Mouse (Mus musculus) liver, embryonic 14.5 days (tissue): ENCODE results near the gene Klhdc8a. TPM values are rescaled to one million over a fixed set of nuclear protein-coding genes. Genes with fewer than 3 reads are reported as not detected.

Source experiments
- ATAC-seq: fragments of 200-750 bp; cut with Nextera tagmentation; 2 replicates; pipeline ENCODE4 v1.8.0; 2017; ENCODE audit warnings: moderate number of reproducible peaks, mild to moderate bottlenecking, moderate library complexity; ENCODE audit not compliant: insufficient read depth
- DNase-seq, 3 experiments: peaks; one replicate each; pipeline ENCODE4 v3.0.0-alpha.2; 2012 to 2013; ENCODE audit warnings: low read depth in 3 of 3, low spot score in 3 of 3
- H3K27ac ChIP-seq: fragments of 300-500 bp; sonication (generic); 2 replicates; pipeline ENCODE4 v1.5.1; 2014; ENCODE audit warnings: moderate library complexity, mild to moderate bottlenecking, control low read depth, inconsistent platforms
- H3K27me3 ChIP-seq: fragments of 300-500 bp; sonication (generic); 2 replicates; pipeline ENCODE4 v1.6.1; 2014; ENCODE audit warnings: mild to moderate bottlenecking, low read length, moderate library complexity; ENCODE audit not compliant: control insufficient read depth, insufficient read depth
- H3K36me3 ChIP-seq: fragments of 300-500 bp; sonication (generic); replicated peaks from 2 replicates; pipeline ENCODE4 v1.6.1; 2014; ENCODE audit warnings: low read depth; ENCODE audit not compliant: control insufficient read depth, insufficient read depth
- H3K4me1 ChIP-seq, 2 experiments: fragments of 200-500 bp in 1 of 2; fragments of 300-500 bp in 1 of 2; sonication (generic) in 1 of 2; replicated peaks; 2 replicates each; pipeline ENCODE4 v1.6.1; 2012 to 2014; ENCODE audit warnings: antibody characterized with exemption in 1 of 2, inconsistent platforms in 1 of 2, low read length in 1 of 2; ENCODE audit not compliant: control insufficient read depth in 2 of 2, insufficient read depth in 2 of 2
- H3K4me2 ChIP-seq: fragments of 300-500 bp; sonication (generic); 2 replicates; pipeline ENCODE4 v1.6.1; 2014; ENCODE audit warnings: low read depth, mild to moderate bottlenecking, control low read depth, moderate library complexity
- H3K4me3 ChIP-seq, 2 experiments: fragments of 200-500 bp in 1 of 2; fragments of 300-500 bp in 1 of 2; sonication (generic) in 1 of 2; 2 replicates each; pipeline ENCODE4 v1.5.1; 2012 to 2014; ENCODE audit warnings: low read depth in 2 of 2, low read length in 2 of 2, mild to moderate bottlenecking in 2 of 2, control low read depth in 1 of 2, inconsistent platforms in 1 of 2, moderate library complexity in 1 of 2; ENCODE audit not compliant: insufficient read depth in 1 of 2
- H3K9ac ChIP-seq: fragments of 300-500 bp; sonication (generic); replicated peaks from 2 replicates; pipeline ENCODE4 v1.6.1; 2014; ENCODE audit warnings: mild to moderate bottlenecking, control low read depth, moderate library complexity
- H3K9me3 ChIP-seq: fragments of 300-500 bp; sonication (generic); 2 replicates; pipeline ENCODE4 v1.6.1; 2016; ENCODE audit warnings: low read length, mixed read lengths; ENCODE audit not compliant: control insufficient read depth
- CTCF ChIP-seq: IDR thresholded peaks from 2 replicates; pipeline ENCODE4 v1.5.1; 2016; ENCODE audit warnings: antibody characterized with exemption, low read depth, control low read depth
- EP300 ChIP-seq: IDR thresholded peaks from 2 replicates; pipeline ENCODE4 v1.6.1; 2016; ENCODE audit warnings: antibody characterized with exemption, low read depth
- WGBS: fragments of 180-500 bp; shearing (Covaris S2); extraction: QIAGEN DNeasy Blood & Tissue Kit; methylation state at CpG from one replicate; pipeline ENCODE4 v1.1.7; 2014; ENCODE audit not compliant: insufficient replicate concordance; 5-methylcytosine and 5-hydroxymethylcytosine counted together
- polyA plus RNA-seq, 2 experiments: library from polyadenylated mRNA; depleted of rRNA in 1 of 2; stranded (reverse) in 1 of 2; unstranded in 1 of 2; fragments of >200 nt; fragmentation: Nextera tagmentation in 1 of 2; extraction: Ambion mirVana in 1 of 2; gene quantifications; 2 replicates each; pipeline versions ENCODE4 v1.2.1 to v1.2.3; 2012 to 2014

Gene Klhdc8a
- polyA plus RNA-seq, 2 experiments = 0.04 to 0.13 TPM

GRCm38 (mm10) chr1:132315889-132316624 lies 17.6 kb downstream of the Klhdc8a start, which contains the start of gene Nuak2:
TSS of gene Nuak2 (plus strand) at chr1:132316126.
- H3K36me3 ChIP-seq = no peaks in the 10 kb centered on the region
- WGBS = under 1% methylated on average over 67 of the region's 67 CpGs
- H3K9ac ChIP-seq = 0 out of 2 replicates have a peak within 1 kb of the TSS, but pooled peaks have one; percentile 15
- no peaks in the 10 kb centered on the region for H3K9me3 ChIP-seq
- peaks cover 0 to 22% of the 10 kb centered on the region in 2 experiments; a peak in 2 of 4 replicates for H3K4me1 ChIP-seq
- H3K27ac ChIP-seq = no peak within 1 kb of the TSS
- ATAC-seq (peak; percentile 82), DNase-seq (peak; percentile 54 to 59 (median 58))
- peak within 1 kb of the TSS; percentile 43 to 55 for H3K4me3 ChIP-seq
- TF ChIP-seq CTCF = no peak
- TF ChIP-seq EP300 = no peak
- peak within 1 kb of the TSS; percentile 70 for H3K4me2 ChIP-seq
- peaks cover 33% of the 10 kb centered on the region for H3K27me3 ChIP-seq

GRCm38 (mm10) chr1:132316625-132316994 lies 18.2 kb downstream of the Klhdc8a start:
- ATAC-seq (no peak), DNase-seq (no peak)
- peak overlapping the region; percentile 70 for H3K4me2 ChIP-seq
- no peak overlapping the region for H3K9ac ChIP-seq
- TF ChIP-seq EP300 (no peak), CTCF (no peak)
- peak overlapping the region; percentile 43 to 55 for H3K4me3 ChIP-seq
- peaks cover 33% of the 10 kb centered on the region for H3K27me3 ChIP-seq
- peaks cover 0 to 22% of the 10 kb centered on the region in 2 experiments; a peak in 2 of 4 replicates for H3K4me1 ChIP-seq
- no peak overlapping the region for H3K27ac ChIP-seq
- WGBS = 26% methylated on average over 7 of the region's 7 CpGs
- H3K9me3 ChIP-seq = no peaks in the 10 kb centered on the region
- H3K36me3 ChIP-seq = no peaks in the 10 kb centered on the region

DNA sequence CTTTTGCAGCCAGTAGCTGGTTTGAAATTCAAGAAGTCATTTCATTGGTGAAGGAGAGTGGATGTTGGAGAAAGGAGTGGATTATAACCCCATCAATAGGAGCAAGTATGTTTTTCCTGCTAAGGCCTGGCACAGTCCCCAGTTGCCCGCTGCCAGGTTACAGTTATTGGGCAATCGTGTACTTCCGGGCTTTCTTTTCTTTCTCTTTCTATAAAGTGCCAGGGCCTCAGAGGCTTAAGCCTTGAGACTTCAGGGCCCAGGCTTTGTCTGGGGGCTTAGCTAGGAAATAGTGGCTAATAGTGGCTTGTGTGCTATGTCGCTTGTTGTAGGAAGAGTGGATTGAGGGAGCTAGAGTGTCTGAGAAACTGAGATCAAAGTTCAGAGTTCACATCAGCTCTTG lies 19.0 kb downstream of the Klhdc8a start:
- DNase-seq (no peak), ATAC-seq (no peak)
- peaks cover 33% of the 10 kb centered on the region for H3K27me3 ChIP-seq
- 52% methylated on average over 4 of the region's 4 CpGs for WGBS
- H3K4me3 ChIP-seq = peak overlapping the region in 1 of 2 experiments; percentile 55; a peak in 1 of 4 replicates
- H3K9me3 ChIP-seq = no peaks in the 10 kb centered on the region
- H3K36me3 ChIP-seq = no peaks in the 10 kb centered on the region
- peak overlapping the region; percentile 70 for H3K4me2 ChIP-seq
- no peak overlapping the region for H3K27ac ChIP-seq
- H3K4me1 ChIP-seq = peaks cover 0 to 17% of the 10 kb centered on the region in 2 experiments; a peak in 2 of 4 replicates
- TF ChIP-seq EP300 (no peak), CTCF (no peak)
- H3K9ac ChIP-seq = no peak overlapping the region

- no peak overlapping the region; a peak in 1 of 4 replicates for H3K4me3 ChIP-seq
- no peak overlapping the region for H3K27ac ChIP-seq
These were observed 19.8 kb downstream of the Klhdc8a start for GRCm38 (mm10) chr1:132317894-132318863.

More at GRCm38 (mm10) chr1:132317894-132318863, 19.8 kb downstream of the Klhdc8a start:
- H3K27me3 ChIP-seq = peaks cover 33% of the 10 kb centered on the region
- no peaks in the 10 kb centered on the region for H3K9me3 ChIP-seq
- no peaks in the 10 kb centered on the region for H3K36me3 ChIP-seq
- DNase-seq (no peak), ATAC-seq (no peak)
- peaks cover 0 to 14% of the 10 kb centered on the region in 2 experiments; a peak in 2 of 4 replicates for H3K4me1 ChIP-seq
- H3K4me2 ChIP-seq = peak overlapping the region; percentile 70
- TF ChIP-seq EP300 (no peak), CTCF (no peak)
- no peak overlapping the region for H3K9ac ChIP-seq
- 32% methylated on average over 8 of the region's 8 CpGs for WGBS
